Mouse (Mus musculus) stomach, embryonic 16.5 days (tissue): Measurements from ENCODE around the gene Haus8. TPM values are rescaled to one million over a fixed set of nuclear protein-coding genes. Genes with fewer than 3 reads are reported as not detected.
"Not testable (repeated sequence)": the region's sequence is repeated elsewhere in the genome, so short reads cannot be mapped to it uniquely, and the experiment has no call there.

Experiments
- ATAC-seq: fragments of 200-750 bp; cut with Nextera tagmentation; 2 replicates; pipeline ENCODE4 v1.8.0; 2017; ENCODE audit warnings: moderate number of reproducible peaks, moderate TSS enrichment; ENCODE audit not compliant: insufficient read depth, low FRiP score
- H3K27ac ChIP-seq: fragments of 300-500 bp; sonication (generic); 2 replicates; pipeline ENCODE4 v1.5.1; 2014; ENCODE audit warnings: low read length
- H3K27me3 ChIP-seq: fragments of 300-500 bp; sonication (generic); 2 replicates; pipeline ENCODE4 v1.6.1; 2014; ENCODE audit warnings: low read length, control low read depth, mixed read lengths; ENCODE audit not compliant: control insufficient read depth, insufficient read depth
- H3K36me3 ChIP-seq: fragments of 300-500 bp; sonication (generic); 2 replicates; pipeline ENCODE4 v1.6.1; 2014; ENCODE audit warnings: low read length; ENCODE audit not compliant: control insufficient read depth, insufficient read depth
- H3K4me1 ChIP-seq: fragments of 300-500 bp; sonication (generic); 2 replicates; pipeline ENCODE4 v1.6.1; 2014; ENCODE audit warnings: low read length, control low read depth, mixed read lengths; ENCODE audit not compliant: control insufficient read depth, insufficient read depth
- H3K4me2 ChIP-seq: fragments of 300-500 bp; sonication (generic); 2 replicates; pipeline ENCODE4 v1.6.1; 2014; ENCODE audit warnings: low read depth, low read length, mixed read lengths
- H3K4me3 ChIP-seq: fragments of 300-500 bp; sonication (generic); replicated peaks from 2 replicates; pipeline ENCODE4 v1.5.1; 2014; ENCODE audit warnings: mild to moderate bottlenecking, low read length
- H3K9ac ChIP-seq: fragments of 300-500 bp; sonication (generic); 2 replicates; pipeline ENCODE4 v1.6.1; 2014; ENCODE audit warnings: low read length
- H3K9me3 ChIP-seq: fragments of 300-500 bp; sonication (generic); replicated peaks from 2 replicates; pipeline ENCODE4 v1.6.1; 2016; ENCODE audit warnings: low read length, control low read depth; ENCODE audit not compliant: control insufficient read depth
- WGBS: fragments of 180-500 bp; shearing (Covaris S2); extraction: QIAGEN DNeasy Blood & Tissue Kit; methylation state at CpG from one replicate; pipeline ENCODE4 v1.1.7; 2014; 5-methylcytosine and 5-hydroxymethylcytosine counted together
- polyA plus RNA-seq: library from polyadenylated mRNA; unstranded; fragments of >200 nt; fragmentation: Nextera tagmentation; extraction: Ambion mirVana; gene quantifications from 2 replicates; pipeline ENCODE4 v1.2.1, GENCODE M21; 2015

Haus8 gene
- polyA plus RNA-seq, 1 experiment from 2014 or later, result 46.4 TPM

GRCm38 (mm10) chr8:71290911-71291310 is 18.2 kb upstream of the Haus8 start:
- no peak overlapping the region for H3K4me3 ChIP-seq
- ATAC-seq, result no peak

GRCm38 (mm10) chr8:71290211-71290610 is 17.5 kb upstream of the Haus8 start:
- H3K27me3 ChIP-seq, result no peaks in the 10 kb centered on the region
- whole genome bisulfite sequencing, result 93% methylated on average over 21 of the region's 21 CpGs
- H3K9me3 ChIP-seq, result no peaks in the 10 kb centered on the region
- no peaks in the 10 kb centered on the region for H3K4me1 ChIP-seq
- 0 out of 2 replicates have a peak, but pooled peaks have one; percentile 16 for ATAC-seq
- no peak overlapping the region for H3K4me3 ChIP-seq
- peaks cover 8% of the 10 kb centered on the region; the same call in 1 of the 2 replicates for H3K36me3 ChIP-seq
- H3K27ac ChIP-seq, result no peak overlapping the region
- H3K4me2 ChIP-seq, result no peak overlapping the region
- no peak overlapping the region for H3K9ac ChIP-seq

More at GRCm38 (mm10) chr8:71290911-71291310, 18.2 kb upstream of the Haus8 start:
- WGBS, result 94% methylated on average over 10 of the region's 10 CpGs
- Histone ChIP-seq H3K36me3 (peaks cover 8% of the 10 kb centered on the region; the same call in 1 of the 2 replicates), H3K27me3 (no peaks in the 10 kb centered on the region), H3K4me1 (no peaks in the 10 kb centered on the region), H3K4me2 (no peak overlapping the region), H3K27ac (no peak overlapping the region), H3K9me3 (no peaks in the 10 kb centered on the region), H3K9ac (no peak overlapping the region)

GRCm38 (mm10) chr8:71289098-71289497 is 16.4 kb upstream of the Haus8 start:
- H3K4me1 ChIP-seq, result no peaks in the 10 kb centered on the region
- H3K4me2 ChIP-seq, result no peak overlapping the region
- H3K9ac ChIP-seq, result no peak overlapping the region
- H3K4me3 ChIP-seq, result no peak overlapping the region
- H3K27me3 ChIP-seq, result no peaks in the 10 kb centered on the region
- no peaks in the 10 kb centered on the region for H3K9me3 ChIP-seq
- ATAC-seq, result no peak
- 72% methylated on average over 7 of the region's 7 CpGs for WGBS
- peaks cover 8% of the 10 kb centered on the region; the same call in 1 of the 2 replicates for H3K36me3 ChIP-seq
- no peak overlapping the region for H3K27ac ChIP-seq

DNA sequence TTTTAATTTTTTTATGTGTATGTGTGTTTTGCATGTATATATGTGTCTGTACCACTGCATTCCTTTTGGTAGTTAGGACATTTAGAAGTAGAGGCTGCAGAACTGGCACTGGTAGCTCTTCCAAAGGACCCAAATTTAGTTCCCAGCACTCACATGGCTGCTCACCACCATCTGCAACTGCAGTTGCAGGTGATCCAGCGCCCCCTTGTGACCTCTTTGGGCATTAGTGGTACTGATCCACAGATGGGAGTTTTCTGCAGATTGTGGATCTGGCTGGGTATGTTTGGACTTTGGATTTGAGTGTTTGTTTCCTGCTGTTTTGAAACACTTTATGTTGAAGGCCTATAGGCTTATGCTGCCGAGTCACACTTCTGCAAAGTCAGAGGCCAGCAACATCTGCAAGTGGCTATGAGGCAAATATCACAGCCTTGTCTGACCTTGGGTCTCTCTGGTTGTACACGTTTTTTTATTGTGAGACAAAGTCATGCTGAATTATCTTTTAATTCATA is 15.8 kb upstream of the Haus8 start:
- H3K27ac ChIP-seq, result no peak overlapping the region
- no peaks in the 10 kb centered on the region for H3K27me3 ChIP-seq
- H3K9me3 ChIP-seq, result no peaks in the 10 kb centered on the region
- H3K4me2 ChIP-seq, result no peak overlapping the region
- H3K9ac ChIP-seq, result no peak overlapping the region
- ATAC-seq, result no peak
- 46% methylated on average over 3 of the region's 3 CpGs for WGBS
- H3K36me3 ChIP-seq, result peaks cover 8% of the 10 kb centered on the region; the same call in 1 of the 2 replicates
- H3K4me3 ChIP-seq, result no peak overlapping the region
- no peaks in the 10 kb centered on the region for H3K4me1 ChIP-seq

DNA sequence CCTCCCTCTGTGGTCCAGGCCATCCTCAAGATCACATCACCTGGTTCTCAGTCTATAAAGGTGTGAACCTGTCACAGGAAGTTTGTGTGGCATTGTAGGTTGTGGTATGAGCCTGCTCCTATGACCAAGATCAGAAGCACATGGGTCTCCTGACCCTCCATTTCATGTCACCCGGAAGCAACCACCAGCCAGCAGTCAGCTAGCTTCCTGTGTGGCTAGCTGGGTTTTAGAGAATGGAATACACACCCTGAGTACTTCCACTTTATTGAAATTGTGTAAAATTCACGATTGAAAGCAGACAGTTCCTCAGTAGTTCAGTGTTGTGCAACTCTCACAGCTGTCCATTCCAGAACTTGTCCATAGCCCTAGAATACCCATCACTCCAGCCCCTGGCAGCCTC is 13.5 kb upstream of the Haus8 start:
- WGBS, result 80% methylated on average over 2 of the region's 2 CpGs
- not testable (repeated sequence) for H3K36me3 ChIP-seq, H3K9ac ChIP-seq, H3K4me2 ChIP-seq, H3K9me3 ChIP-seq, H3K27me3 ChIP-seq, ATAC-seq, H3K4me3 ChIP-seq, H3K27ac ChIP-seq, H3K4me1 ChIP-seq

GRCm38 (mm10) chr8:71282621-71283020 is 9.9 kb upstream of the Haus8 start:
- WGBS, result 66% methylated on average over 5 of the region's 5 CpGs
- H3K27me3 ChIP-seq, result no peaks in the 10 kb centered on the region
- peak; percentile 31; the same call in 1 of the 2 replicates for ATAC-seq
- H3K4me3 ChIP-seq, result no peak overlapping the region
- peak overlapping the region; percentile 67; the same call in 1 of the 2 replicates for H3K27ac ChIP-seq
- H3K9ac ChIP-seq, result no peak overlapping the region
- H3K4me2 ChIP-seq, result no peak overlapping the region
- H3K36me3 ChIP-seq, result no peaks in the 10 kb centered on the region
- H3K9me3 ChIP-seq, result no peaks in the 10 kb centered on the region
- H3K4me1 ChIP-seq, result peaks cover 3% of the 10 kb centered on the region; the same call in 1 of the 2 replicates

GRCm38 (mm10) chr8:71281731-71282130 is 9.0 kb upstream of the Haus8 start:
- H3K27me3 ChIP-seq, H3K4me3 ChIP-seq, H3K9ac ChIP-seq, H3K4me1 ChIP-seq, H3K4me2 ChIP-seq, H3K36me3 ChIP-seq, ATAC-seq, H3K9me3 ChIP-seq: not testable (repeated sequence)
- 79% methylated on average over 1 of the region's 1 CpGs for WGBS
- peak overlapping the region; percentile 27; the same call in 1 of the 2 replicates for H3K27ac ChIP-seq

GRCm38 (mm10) chr8:71279409-71279808 is 6.7 kb upstream of the Haus8 start:
- not testable (repeated sequence) for H3K36me3 ChIP-seq, H3K27ac ChIP-seq, H3K4me2 ChIP-seq, ATAC-seq, H3K9me3 ChIP-seq, H3K4me3 ChIP-seq, H3K27me3 ChIP-seq, H3K4me1 ChIP-seq, H3K9ac ChIP-seq
- WGBS, result 74% methylated on average over 1 of the region's 1 CpGs

- Histone ChIP-seq H3K4me2 (no peak overlapping the region), H3K9me3 (no peaks in the 10 kb centered on the region), H3K9ac (no peak overlapping the region), H3K4me1 (peaks cover 19% of the 10 kb centered on the region), H3K4me3 (no peak overlapping the region), H3K27ac (no peak overlapping the region; the same call in 1 of the 2 replicates), H3K27me3 (no peaks in the 10 kb centered on the region), H3K36me3 (no peaks in the 10 kb centered on the region)
- WGBS, result 83% methylated on average over 3 of the region's 3 CpGs
- no peak for ATAC-seq
These were observed 3.4 kb upstream of the Haus8 start for GRCm38 (mm10) chr8:71276166-71276565.
